Mouse (Mus musculus): Measurements from ENCODE around the gene Dcaf1.

DNA sequence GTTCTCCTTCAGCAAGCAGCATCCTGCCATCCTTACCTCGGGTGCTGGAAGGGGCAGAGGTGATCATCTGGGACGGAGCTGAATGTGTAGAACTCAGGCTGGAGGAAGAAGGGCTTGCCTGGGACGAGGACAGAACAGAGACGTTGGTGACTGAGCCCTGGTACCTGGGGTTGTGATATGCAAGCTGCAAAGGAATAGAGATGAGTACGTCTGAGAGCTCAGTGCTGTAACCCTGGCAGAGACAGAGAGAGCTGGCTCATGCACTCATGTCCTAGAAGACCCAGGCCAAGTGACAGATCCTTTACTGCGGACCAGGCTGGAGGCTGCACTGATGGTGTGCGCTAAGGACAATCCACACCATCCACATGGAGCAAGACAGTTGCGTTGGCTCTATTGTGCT lies 84.9 kb downstream of the Dcaf1 start:
- TF ChIP-seq CTCF (IDR thresholded peaks at IDR 0.05; ENCODE audit: low read depth, low read length) (no peak), POLR2A (IDR thresholded peaks at IDR 0.05; ENCODE audit: extremely low read depth, insufficient read depth, low read length) (no peak)
